ENCODE assay signal across 16 mouse cellular contexts in the genomic region with DNA sequence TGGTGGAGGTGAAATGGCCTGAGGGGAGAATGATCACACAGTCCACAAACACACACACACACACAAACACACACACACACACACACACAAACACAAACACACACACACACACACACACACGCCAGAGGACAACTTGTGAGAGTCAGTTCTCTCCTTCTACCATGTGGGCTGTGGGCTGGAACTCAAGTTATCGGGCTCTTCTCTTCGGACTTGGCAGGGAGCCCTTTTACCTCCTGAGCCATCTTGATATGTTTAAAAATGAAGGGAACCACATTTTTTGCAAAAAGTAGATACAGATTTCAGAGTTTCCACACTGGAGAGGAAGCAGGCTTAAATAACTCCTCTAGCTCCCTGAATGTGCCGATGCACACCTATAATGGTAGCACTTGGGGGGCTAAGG. TPM values are rescaled to one million over a fixed set of nuclear protein-coding genes. Genes with fewer than 3 reads are reported as not detected.
"Had no signal": no experiment of that assay in that cellular context is flagged by ENCODE, and none has a peak within 500 bp of the region (broad histone marks: within the 10 kb centered on the region; RNA-seq: fewer than 3 reads in every experiment).

No protein-coding gene starts in this region.

- H3K4me2 ChIP-seq: intestine, embryonic 15.5 days; limb, embryonic 12.5 days; liver, embryonic 12.5 days; midbrain, embryonic 13.5 days; neural tube, embryonic 15.5 days had no signal

- H3K36me3 ChIP-seq: intestine, embryonic 15.5 days; limb, embryonic 12.5 days; liver, embryonic 12.5 days; midbrain, embryonic 13.5 days; neural tube, embryonic 15.5 days had no signal

- H3K27ac ChIP-seq: intestine, embryonic 15.5 days; kidney, postnatal 0 days; limb, embryonic 12.5 days; liver, embryonic 12.5 days; midbrain, embryonic 13.5 days; neural tube, embryonic 15.5 days had no signal

- H3K27me3 ChIP-seq: intestine, embryonic 15.5 days; midbrain, embryonic 13.5 days; neural tube, embryonic 15.5 days had no signal

- H3K4me3 ChIP-seq: intestine, embryonic 15.5 days; limb, embryonic 12.5 days; liver, embryonic 12.5 days; megakaryocyte, embryonic 14.5 days; midbrain, embryonic 13.5 days; myocyte; neural tube, embryonic 15.5 days had no signal

- H3K9ac ChIP-seq: intestine, embryonic 15.5 days; limb, embryonic 12.5 days; liver, embryonic 12.5 days; midbrain, embryonic 13.5 days; neural tube, embryonic 15.5 days had no signal

- H3K4me1 ChIP-seq: liver, embryonic 12.5 days; midbrain, embryonic 13.5 days; neural tube, embryonic 15.5 days had no signal

- H3K9me3 ChIP-seq: intestine, embryonic 15.5 days; limb, embryonic 12.5 days; liver, embryonic 12.5 days; megakaryocyte, embryonic 14.5 days; midbrain, embryonic 13.5 days; neural tube, embryonic 15.5 days had no signal

- ATAC-seq: intestine, embryonic 15.5 days; liver, embryonic 12.5 days; midbrain, embryonic 13.5 days had no signal

- DNase-seq: kidney, adult 9 months; kidney, postnatal 36 days; layer of hippocampus, adult 9-11 months; layer of hippocampus, postnatal 36 days; lung, postnatal 4 days; right cerebral cortex, adult 18-20 months; right cerebral cortex, postnatal 25 days; thymus, postnatal 4 days had no signal

RNA-seq across cellular contexts. Expression of a gene that starts 22.9 kb away (rescaled TPM):
- polyA plus RNA-seq: myocyte had no signal
